Mouse (Mus musculus) cerebellum, postnatal 4 days (tissue): ENCODE data around the gene Ces1a.

Source experiments
- DNase-seq, 2 experiments: peaks; one replicate each; pipeline ENCODE4 v3.0.0; 2022; ENCODE audit warnings: low spot score in 2 of 2, mixed read lengths in 1 of 2

Gene Ces1a

DNA sequence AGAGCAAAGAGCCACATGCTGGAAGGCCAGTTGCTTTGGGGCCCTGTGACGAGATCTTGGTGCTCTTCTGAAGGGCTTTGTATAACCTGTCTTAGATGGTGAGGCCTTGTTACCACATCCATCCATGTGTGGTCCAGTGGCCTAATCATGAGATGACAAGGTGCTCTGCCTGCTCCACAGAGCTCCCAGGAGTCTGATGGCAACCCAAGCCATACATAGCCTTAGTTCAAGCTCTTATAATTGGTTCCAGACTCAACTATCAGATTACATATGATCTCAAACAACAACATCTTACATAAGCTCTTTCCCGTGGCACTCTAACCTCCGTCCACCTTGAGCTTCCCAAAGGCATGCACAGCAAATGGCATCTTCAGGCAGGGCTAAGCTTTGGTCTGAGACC is at the start of gene Ces1a:
TSS of gene Ces1a (minus strand) at position 101 of the 400 bp plus-strand sequence.
- no peak for DNase-seq

DNA sequence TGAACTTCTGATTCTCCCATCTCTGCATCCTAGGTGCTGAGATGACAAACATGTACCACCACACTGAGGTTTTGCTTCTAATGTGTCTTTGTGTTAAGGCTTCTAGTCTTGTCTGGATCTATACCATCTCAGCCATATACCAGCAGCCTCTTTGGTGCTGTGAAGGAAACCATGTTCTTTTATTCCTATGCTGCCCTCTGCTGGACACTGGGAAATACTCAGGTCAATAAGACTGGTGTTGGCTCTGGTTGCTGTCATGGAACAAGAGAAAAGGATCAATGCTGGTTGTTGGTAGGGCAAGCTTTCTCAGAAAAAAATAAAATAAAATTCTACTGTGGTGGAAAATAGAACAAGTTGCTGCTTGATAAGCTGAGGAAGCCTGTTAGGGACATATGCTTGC is 47.4 kb upstream of the Ces1a start:
- peak in 1 of 2 experiments; percentile 20 for DNase-seq

DNA sequence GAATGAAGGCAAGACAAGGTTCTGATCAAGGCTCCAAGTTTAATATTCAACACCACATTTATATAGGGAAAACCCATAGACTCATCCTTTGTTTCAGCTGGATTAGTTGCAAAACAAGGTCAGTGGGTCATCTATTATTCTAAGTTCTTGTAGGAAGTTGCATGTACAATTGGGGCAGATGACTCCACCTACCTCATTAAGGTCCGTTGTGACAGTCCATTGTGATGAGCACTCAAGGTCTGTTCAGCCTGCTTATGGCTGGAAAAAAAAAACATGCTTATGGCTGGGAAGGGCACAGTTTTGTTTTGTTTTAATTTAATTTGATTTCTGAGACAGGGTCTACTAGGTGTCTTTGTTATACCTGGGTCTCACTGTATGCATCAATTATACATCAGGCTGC is 43.3 kb upstream of the Ces1a start:
- no peak for DNase-seq

DNA sequence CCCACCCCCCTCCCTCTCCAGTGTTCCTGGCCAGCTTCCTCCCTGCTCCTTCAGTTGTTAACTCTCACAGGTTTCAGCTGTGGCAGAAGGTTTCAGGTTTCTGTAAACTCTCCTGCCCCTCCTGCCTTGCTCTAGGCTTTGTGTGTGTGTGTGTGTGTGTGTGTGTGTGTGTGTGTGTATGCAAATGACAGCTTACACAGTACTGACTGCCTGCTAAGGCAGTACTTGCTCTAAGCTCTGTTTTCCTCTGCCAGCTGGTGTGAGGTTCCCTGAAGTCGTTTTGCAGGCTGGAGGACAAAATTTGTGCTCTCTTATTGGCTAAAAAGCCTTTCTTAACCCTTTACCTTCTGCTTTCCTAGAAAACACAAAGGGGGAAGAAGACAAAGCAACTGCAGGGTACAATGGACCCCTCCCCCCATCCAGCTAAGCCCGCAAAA is 40.7 kb upstream of the Ces1a start:
- no peak for DNase-seq

DNA sequence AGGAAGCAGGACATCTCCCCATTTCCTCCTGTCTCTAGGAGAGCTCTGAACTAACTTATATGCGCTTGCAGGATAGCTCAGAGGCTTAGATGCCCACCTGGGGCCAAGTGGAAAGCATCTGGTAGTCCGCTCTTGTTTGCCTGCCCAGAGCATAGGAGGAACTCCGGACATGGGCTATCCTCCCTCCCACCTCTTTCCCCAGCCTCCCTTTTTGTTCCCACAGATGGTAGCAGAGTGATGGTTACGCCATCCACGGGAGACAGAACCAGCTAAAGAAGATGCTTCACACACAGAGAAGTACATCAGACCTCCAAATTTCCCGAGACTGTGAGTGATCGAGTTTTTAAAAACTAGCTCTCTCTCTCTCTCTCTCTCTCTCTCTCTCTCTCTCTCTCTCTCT is 40.2 kb upstream of the Ces1a start:
- DNase-seq: no peak

DNA sequence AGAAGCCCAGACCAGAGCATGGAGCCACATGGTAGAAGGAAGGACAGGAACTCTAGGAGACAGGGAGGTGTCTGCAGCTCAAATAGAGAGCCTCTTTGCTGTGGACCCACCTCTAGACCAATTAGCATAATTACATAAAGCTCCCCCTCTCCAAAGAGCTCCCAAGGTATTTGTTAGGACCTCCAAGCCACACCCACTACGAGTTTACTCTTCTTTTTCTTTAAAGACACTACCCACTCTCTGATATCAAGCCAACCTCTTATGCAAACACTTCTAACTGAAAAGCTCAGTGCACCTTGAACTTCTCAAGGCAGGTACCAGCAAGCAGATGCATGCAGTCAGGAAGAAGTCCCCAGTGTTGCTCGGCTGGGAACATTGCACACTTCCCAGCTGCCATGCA is 31.9 kb upstream of the Ces1a start, which contains the start of gene Ces1b:
TSS of gene Ces1b (minus strand) at position 131 of the 400 bp plus-strand sequence.
- DNase-seq: no peak

DNA sequence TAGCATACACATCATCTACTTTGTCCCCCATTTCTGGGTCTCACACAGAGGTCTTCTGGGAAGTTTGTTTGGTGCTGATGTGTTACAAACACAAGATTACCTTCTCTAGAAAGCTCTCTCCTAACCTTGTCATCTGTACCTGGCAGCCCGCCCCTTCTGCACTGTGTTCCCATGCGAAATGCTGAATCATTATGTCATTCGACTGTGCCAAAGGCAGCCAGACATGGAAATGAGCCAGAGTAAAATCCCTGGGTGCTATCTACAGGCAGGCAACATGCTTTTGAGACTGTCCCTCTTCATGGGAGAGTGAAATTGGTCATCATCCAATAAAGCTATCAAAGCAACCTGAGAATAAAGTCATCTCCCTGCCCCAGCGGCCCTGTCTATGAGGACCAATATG is 27.3 kb upstream of the Ces1a start:
- DNase-seq: no peak

DNA sequence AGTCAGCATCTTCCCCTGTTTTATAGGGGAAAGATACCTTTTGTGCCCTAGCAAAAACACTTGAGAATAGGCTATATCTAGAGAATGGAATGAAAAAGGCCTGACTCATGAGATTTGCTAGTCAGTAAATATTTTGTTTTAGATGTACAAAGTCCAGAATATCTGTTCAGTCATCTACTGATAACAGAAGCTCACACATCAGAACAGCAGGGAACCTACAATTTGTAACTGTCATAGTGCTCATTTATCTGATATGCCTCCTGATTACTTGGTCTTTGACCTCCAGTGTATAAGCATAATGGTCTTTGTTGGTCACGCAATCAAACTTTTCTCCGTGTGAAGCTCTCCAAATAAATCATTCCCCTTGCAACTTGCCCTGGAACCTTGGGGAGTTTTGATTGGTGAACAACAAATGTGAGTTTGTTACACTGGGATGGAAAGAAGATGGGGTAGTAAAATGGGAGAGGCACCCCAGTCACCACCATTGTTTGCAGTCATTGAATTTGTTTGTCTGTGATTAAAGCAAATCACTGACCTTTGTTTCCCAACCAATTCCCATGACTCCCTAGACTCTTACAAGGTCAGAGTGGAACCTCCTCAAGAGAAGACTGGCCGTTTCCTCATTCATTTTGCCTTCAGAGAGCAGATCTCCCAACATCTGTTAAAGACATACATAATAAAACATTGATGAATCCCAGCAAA is 15.6 kb upstream of the Ces1a start:
- DNase-seq: no peak

DNA sequence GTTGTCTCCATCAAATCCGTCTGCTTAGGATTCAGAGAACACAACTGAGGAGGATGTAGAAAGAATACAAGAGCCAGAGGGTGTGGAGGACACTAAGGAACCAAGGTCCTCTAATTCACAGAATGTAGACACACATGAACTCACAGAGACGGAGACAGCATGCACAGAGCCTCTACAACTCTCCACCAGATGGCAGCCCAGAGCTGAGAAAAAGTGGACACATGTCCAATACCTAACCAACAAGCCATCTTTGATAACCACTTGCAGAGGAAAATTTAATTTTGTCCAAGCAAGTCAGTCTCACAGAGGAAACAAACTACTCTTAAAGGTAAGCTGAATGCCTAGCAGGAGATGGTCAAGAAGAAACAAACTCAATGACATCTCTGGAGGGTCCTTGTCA is 11.2 kb upstream of the Ces1a start:
- peak; percentile 39 to 67 for DNase-seq

DNA sequence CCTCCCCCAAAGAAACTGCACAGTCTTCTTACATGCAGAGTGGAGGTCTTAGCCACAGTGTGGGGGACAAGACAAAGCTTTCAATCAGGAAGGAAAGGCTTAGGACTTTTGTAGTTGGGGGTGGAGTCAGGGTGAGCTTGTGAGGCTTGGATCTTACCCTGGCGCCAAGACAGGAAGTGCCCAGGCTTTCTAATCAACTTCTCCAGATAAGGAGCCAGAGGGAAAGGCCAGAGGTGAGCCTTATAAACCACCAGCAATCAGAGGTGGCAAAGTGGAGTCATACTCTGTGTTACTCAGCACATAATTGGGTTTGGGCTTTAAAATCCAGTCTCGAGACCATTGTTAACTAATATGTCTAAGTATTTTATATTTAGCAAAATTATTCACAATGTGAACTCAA is 7.2 kb upstream of the Ces1a start:
- no peak for DNase-seq

DNA sequence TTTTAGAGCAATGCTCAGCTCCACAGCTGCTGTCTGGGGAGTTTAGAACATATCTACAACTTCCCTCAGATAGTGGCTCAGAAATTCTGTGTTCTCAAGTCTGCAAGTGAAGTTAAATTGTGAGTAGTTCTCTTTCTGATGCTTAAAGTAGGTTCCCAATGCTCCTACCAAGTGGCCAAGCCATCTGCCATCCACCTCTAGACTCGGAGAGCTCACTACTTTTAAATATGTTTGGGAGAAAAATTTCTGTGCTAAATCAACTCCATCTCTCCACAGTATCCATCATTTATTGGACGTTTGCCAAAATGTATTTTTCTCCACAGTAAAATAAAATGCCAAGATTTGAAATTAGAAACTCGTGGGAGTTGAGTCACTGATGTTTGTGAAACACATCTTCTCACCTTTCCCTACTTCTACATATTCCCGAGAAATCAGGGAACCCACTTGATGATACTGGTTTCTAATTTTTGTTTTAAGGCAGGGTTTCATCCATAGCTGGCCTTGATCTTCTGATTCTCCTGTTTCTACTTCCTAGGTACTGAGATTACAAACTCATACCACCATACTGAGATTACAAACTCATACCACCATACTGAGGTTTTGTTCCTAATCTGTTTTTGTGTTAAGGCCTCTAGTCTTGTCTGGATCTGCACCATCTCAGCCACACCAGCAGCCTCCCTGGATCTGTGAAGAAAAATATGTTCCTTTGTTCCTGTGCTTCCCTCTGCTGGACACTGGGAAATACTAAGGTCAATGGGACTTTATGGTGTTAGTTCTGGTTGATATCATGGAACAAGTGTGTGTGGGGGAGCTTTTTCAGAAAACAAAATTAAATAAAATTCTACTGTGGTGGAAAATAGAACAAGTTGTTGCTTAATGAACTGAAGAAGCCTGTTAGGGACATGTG is 771 bp upstream of the Ces1a start:
- no peak for DNase-seq

DNA sequence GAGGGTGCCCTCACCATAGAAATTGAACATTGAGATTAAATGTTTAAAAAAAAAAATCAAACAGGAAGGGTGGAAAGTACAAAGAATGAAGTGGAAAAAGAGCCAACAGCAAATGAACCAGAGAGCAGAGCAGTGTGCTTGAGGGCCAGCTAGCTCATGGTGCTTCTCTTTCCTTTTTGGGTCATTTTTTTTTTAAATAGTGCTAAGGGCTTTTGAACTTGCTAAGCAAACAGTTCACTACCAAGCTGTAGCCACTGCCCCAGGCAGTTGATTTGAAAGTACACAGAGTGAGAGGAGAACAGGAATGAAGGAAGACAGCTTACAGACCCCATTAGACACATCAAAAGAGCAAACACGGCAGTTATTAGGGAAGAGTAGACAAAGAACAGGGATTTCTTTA is 4.9 kb downstream of the Ces1a start:
- no peak for DNase-seq

DNA sequence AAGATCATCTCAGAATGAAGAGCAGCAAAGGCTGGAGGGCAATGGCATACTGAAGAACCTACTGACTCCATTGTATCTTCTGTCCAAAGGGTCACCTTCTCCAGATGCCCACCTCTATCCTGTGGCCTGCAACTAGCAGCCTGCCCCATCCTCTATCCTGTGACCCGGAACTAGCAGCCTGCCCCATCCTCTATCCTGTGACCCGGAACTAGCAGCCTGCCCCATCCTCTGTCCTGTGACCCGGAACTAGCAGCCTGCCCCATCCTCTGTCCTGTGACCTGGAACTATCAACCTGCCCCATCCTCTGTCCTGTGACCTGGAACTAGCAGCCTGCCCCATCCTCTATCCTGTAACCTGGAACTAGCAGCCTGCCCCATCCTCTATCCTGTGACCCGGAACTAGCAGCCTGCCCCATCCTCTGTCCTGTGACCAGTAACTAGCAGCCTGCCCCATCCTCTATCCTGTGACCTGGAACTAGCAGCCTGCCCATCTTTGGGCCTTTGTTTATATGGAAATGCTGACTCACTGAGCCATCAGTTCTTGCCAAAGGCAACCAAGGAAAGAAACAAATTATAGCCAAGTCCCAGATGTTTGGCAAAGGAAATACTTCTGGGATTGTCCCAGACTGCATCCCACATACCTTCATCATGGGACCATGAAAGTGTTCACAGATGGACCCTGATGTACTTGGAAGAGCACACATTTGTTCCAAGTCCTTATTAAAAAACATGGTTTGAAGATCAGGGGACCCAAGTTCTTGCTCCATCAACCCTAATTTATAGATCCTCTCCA is 7.0 kb downstream of the Ces1a start:
- no peak for DNase-seq

DNA sequence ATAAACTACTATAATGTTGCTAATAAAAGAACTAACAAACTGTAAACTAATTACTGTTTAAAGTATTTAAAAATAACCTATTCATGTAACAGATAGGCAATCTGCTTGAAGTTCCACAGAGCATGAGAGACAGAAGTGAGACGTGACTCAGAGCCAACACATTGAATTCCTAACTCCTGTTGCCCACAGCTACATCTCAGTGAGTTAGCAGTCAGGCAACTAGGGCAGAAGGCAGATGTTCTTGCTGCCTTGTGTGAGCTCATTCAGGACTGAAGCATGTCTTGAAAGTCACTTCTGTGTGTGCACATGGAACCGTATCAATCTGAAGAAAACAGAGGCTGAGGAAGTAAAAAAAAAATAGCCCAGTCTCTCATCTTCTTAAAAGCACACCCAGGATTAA is 7.7 kb downstream of the Ces1a start:
- no peak for DNase-seq

DNA sequence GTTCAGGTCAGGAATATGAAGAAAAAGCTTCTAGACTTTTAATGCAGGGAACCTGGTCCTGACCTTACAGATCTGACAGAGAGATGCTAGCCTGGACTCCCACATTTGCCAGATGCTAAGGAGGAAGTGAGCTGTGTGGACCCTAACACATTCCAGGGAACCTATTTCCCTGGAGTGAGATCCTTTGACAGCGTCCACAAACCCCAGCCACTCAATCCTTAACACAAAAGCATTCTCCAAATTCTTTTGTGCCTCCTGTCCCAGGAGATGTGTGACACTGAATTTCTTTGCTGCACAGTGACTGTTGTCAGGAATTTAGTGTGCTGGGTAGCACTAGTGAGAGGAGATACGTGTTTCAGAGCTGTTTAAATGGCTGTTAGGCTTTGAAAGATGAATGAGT is 9.2 kb downstream of the Ces1a start:
- DNase-seq: no peak

DNA sequence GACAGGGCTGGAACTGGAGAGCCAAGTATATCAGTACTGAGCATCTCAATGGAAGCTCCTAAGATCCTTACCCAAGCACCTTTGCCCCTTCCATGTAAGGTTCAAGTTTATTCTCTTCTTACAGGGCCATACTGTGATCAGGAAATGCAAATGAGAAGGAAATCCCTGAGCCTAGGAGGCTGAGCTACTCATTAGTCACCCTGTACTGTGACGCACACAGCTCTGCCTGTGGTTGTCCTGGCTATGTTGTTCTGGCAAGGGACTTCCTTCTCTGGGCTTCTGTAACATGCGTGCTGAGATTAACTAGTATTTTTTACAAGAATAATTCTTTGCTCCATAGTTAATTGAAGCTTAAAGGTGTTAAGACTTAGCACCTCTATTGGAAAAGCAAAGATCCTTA is 17.3 kb downstream of the Ces1a start:
- DNase-seq: no peak

DNA sequence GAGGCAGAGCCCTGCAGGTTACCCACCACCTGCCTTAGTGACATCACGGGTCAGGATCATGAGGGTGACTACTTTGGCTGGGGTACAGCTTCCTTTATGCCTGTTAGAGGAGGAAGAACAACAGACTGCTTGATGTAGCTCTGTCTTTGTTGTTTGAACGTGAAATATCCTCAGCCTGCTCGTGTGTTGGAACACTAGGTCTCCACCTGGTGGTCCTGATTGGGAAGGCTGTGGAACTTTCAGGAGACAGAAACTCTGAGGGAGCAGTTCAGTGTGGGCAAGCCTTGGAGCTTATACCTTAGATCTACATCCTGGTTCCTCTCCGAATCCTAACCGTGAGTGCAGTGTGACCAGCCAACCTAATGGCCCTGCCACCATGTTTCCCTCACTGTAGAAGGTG is 26.3 kb downstream of the Ces1a start:
- no peak for DNase-seq

DNA sequence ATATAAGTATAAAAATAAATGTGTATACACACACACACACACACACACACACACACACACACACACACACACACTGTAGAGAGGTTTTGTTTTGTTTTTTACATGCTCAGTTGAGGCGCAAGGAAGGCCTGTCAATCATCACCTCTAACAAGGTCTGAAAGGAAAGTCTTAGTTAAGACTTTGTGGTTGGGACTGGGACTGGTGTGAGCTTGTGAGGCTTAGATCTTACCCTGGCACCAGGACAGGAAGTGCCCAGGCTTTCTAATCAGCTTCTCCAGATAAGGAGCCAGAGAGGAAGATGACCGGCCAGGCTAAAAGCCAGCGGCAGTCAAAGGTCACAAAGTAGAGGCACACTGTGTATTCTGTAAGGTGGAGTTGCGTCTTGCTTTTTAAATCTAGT is 33.7 kb downstream of the Ces1a start:
- no peak for DNase-seq

DNA sequence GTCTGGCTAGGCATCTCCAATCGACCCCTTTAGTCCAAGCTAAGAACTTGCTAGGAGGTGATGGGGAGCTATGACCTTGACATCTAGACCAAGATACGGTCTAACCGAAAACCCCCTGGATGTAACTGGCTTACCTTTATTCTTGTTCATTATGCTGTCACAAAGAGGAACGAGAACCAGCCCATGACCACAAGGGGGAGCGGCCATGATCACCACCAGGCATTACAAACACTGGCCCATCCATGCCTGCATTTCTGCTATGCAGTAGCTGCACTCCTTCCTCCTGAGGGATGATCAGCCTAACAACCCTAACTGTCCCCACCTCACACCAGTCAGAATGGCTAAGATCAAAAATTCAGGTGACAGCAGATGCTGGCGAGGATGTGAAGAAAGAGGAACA is 35.8 kb downstream of the Ces1a start:
- no peak for DNase-seq

DNA sequence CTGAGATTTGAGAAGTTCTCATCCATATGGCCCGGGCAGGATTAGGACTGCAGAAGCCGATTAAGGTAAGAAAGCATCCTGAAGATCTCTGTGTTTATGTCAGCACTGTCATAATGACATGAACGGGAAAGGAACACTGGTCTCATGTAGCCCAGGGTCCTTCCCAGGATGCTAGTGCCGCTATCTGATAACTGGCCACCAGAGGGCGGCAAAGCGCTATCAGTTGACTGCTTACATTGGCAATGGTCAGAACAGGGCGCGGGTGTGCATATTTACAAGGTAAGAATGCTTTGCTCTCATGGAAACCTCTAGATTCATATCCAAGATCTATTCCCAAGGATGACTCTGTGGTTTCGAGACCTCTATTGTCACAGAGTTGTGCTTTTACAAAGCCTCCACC is 36.6 kb downstream of the Ces1a start:
- peak; percentile 86 to 94 for DNase-seq

DNA sequence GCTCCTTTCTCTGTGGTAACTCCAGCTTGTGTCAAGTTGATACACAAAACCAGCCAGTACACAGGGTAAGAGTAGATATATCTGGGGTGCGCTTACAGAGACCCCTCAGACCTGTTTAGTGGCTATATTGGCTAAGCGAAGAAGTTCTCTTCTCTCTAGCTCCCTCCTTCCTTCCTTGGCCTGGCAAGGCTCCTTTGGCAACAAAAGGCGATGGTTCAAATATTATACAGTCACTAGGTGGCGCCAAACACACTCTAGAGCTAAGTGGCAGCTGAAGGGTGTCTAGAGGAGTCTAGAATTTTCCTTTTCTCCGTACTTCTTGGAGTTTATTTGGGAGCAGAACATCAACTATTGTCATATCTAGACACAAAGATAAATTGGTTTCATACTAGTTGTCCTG is 37.7 kb downstream of the Ces1a start:
- DNase-seq: peak in 1 of 2 experiments; percentile 49

DNA sequence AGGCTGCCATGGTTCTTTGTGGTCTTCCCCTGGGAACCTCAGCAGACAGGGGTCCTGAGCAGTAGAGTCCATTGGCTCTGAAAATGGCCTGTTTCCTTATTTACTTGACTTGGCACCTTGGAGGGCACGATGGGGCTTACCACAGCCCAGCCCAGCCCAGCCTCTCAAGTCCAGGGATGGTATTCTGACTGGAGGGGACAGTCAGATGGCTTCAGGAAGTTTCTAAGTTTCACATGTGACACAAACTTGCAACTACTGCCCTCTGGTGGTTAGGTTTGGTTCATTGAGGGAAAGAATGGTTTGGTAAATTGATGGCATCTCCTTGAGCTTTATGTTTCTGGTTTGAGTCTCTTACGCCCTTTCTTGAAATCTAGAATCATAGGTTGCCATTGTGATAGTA is 49.4 kb downstream of the Ces1a start:
- DNase-seq: peak in 1 of 2 experiments; percentile 66
